Mouse (Mus musculus) R1 (cell line): Measurements from ENCODE around the gene Cdkal1.

ENCODE experiments used
- DNase-seq: peaks from one replicate; pipeline ENCODE4 v3.0.0-alpha.2; 2018; ENCODE audit warnings: low read depth, low spot score

The Cdkal1 gene

DNA sequence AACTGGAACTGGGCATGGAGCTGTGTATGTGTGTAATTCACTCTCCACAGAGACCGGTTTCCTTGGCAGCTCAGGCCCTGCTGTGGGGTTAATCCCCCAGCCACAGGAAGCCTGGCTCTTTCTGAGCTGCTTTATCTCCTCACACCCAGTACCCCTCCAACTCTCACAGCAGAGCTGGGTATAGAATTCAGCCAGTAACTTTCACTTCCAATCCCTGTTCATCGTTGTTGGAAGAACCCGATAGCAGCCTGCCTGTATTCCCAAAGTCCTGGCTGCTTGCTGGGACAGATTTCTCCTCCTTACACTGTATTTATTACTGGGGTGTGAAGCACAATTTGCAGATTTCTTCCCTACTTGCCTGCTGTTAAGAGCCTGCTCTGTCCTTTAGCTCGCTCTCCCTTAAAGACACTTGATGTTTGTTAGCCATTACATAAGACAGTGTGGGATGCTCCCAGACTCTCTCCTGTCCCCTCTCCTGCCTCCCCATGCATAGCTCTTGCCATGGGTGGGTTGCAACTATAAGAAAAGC, 581.7 kb downstream of the Cdkal1 start:
- no peak for DNase-seq

DNA sequence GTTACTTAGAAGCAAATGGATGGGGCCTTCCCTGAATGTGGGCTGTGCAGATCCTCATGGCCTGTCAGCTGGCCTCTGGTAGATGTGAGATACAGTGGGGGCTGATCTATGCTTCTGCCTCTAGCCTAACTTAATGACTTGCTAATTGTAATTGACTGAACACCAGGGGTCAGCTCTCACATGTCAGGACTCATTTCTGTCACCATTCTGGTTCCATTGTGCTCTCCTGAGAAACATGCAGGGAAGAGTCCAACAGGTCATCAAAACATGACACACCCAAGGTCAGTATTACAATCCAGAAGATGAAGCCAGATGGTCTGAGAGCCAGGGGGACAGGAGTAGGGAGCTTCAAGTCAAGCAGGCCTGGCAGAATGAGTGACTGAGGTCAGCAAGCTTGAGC, 584.0 kb downstream of the Cdkal1 start:
- DNase-seq, result peak; percentile 13

- DNase-seq, result no peak
These were observed 591.3 kb downstream of the Cdkal1 start for GRCm38 (mm10) chr13:29264015-29264711.

GRCm38 (mm10) chr13:29262164-29262563, 593.3 kb downstream of the Cdkal1 start:
- no peak for DNase-seq

DNA sequence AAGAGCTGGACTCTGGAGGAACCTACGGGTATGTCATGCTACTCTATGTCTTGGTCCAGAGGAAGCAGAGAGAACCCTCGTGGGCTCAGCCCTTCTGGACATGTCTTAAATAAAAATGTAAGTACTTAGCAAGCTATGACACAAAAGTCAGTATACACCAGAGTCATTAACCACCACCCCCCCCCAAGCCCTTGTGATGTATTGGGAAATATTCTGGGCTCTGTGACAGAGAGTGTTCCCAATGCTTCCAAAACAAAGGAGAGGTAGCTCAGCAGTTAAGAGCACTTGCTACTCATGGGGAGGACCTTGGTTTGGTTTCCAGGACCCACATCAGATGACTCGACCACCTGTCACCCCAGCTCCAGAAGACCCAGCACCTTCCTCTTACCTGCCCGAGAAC, 606.9 kb downstream of the Cdkal1 start:
- DNase-seq, result no peak

- no peak for DNase-seq
These were observed 607.7 kb downstream of the Cdkal1 start for GRCm38 (mm10) chr13:29247800-29248199.

DNA sequence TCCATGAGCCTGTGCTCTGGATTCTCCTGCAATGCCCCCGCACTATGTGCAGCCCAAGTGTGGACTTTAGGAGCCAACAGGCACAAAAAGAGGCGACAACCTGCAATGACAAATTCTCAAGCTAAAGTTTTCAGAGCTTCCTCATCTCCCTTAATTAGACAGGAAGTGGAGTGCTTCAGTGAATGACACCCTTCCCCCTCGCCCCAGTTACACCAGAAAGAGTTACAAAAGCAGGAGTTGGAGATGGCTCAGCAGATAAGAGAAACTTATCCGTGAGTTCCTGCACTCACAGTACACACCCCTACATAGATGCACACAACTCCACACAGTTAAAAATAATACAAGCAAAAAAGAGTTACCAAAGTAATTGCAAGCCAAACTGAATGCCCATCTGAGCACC, 620.4 kb downstream of the Cdkal1 start:
- no peak for DNase-seq

GRCm38 (mm10) chr13:29234442-29234841, 621.0 kb downstream of the Cdkal1 start:
- no peak for DNase-seq

GRCm38 (mm10) chr13:29233970-29234369, 621.5 kb downstream of the Cdkal1 start:
- DNase-seq, result no peak

DNA sequence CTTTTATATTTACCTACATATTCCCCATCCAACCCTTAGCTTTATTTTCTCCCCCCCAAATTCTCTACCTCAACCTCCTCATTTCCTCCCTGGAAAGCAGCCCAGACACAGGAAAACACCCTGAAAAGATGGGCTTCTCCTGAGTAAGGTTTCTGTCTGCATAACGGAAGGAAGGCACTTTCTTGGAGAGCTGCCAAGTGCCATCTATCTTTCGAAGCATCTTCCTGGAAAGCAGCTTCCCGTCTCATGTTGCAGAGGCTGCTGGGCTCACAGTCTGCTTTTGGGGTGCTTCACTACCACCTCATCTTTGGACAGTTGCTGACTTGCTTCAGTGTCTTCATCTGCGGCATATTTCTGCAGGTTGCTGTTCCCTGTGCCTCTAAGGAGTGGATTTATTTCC, 622.8 kb downstream of the Cdkal1 start:
- DNase-seq, result no peak

DNA sequence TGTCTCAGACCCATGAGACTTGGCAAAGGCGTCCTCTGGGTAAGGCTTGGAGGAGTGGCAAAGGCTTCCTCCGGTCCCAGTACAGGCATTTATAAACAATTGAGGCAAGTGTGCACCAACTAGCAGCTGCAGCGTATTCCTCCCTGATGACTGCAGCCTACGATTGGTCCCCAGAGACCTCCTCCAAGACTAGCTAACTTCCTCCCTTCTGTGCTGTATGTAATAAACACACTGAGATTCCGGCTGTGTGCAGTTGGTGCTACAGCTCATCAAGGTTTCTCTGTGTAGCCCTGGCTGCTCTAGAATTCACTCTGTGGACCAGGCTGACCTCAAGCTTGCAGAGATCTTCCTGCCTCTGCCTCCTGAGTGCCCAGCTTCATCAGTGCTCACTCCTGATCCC, 630.7 kb downstream of the Cdkal1 start:
- no peak for DNase-seq

- DNase-seq, result no peak
These were observed 633.1 kb downstream of the Cdkal1 start for GRCm38 (mm10) chr13:29222261-29222838.

- DNase-seq, result no peak
These were observed 633.8 kb downstream of the Cdkal1 start for GRCm38 (mm10) chr13:29221646-29222045.

DNA sequence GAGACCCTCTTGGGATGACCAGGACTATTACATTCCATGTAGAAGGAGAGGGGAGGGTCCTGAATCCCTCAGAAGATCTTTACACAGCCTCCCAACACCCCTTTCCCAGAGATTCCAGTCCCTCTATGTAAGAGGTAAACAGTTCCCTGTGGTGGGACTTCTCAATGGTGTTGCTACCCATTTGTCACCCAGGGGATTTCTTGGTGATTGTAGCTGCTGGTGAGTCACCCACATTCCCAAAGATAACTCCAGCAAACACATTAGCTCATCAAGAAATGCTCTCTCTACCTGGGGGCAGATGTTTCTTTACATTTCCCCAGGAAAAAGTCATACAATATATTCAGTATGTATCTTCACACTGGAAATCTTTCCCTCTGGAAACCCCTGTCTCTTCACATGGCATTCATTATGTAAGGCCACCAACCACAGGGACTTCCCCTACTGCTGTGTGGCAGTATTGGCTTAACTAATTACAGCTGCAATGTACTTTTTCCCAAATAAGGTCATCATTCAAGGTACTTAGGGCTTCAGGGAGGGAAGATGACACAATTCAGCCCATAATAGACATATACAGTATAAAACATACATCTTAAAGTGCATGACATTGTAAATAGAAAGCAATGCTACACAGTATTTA, 636.8 kb downstream of the Cdkal1 start:
- DNase-seq, result no peak

GRCm38 (mm10) chr13:29210159-29211021, 645.1 kb downstream of the Cdkal1 start:
- peak; percentile 91 for DNase-seq

- DNase-seq, result no peak
These were observed 646.7 kb downstream of the Cdkal1 start for GRCm38 (mm10) chr13:29208749-29209148.

DNA sequence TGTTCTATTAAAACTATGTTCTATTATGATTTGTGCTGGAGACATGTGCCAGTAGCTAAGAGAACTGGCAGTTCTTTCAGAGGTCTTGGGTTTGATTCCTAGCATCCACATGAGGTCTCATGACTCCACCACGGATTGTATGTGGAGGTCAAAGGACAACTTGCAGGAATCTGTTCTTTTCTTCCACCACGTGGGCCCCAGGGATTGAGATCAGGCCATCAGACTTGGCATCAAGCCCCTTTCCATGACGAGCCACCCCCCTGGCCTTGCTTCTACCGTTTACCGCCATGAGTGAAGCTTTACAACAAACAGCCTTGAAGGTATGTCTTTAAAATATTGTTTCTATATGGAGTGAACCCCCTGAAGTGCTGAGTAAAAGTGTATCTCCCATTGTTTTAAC, 651.6 kb downstream of the Cdkal1 start:
- DNase-seq, result no peak

DNA sequence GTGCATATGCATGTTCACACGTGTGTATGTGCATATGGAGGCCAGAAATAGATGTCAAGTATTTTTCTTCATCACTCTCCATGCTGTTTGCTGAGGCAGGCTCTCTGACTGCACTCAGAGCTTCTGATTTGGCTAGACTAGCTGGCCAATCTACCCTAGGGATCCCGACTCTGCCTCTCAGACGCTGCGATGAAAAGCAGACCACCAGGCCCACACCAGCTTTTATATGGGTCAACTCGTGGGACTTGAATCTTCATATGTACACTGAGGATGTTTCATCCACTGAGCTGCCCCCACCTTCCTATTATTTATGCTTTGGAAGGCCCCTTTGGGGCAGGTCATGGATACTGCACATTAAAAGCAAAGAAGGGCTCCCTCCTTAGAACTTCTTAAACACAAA, 652.0 kb downstream of the Cdkal1 start:
- DNase-seq, result no peak

DNA sequence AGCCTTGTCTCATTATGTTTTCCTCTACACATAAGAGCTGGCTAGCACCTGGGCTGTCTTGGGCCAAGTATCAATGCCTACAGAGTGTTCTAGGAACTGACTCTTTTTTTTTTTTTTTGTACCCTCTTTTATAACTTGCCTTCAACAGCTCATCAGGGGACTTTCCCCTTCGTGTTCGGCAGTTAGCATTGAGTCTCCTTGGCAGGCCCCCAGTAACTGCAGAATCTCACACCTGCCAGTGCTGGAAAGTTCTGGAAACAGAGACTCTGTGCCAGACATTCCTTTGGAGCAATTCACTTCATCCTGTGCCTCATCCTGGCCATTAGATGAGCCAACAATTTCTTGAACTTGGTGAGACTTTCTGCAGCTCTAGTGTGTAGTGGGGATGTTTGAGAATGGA, 652.9 kb downstream of the Cdkal1 start:
- no peak for DNase-seq

DNA sequence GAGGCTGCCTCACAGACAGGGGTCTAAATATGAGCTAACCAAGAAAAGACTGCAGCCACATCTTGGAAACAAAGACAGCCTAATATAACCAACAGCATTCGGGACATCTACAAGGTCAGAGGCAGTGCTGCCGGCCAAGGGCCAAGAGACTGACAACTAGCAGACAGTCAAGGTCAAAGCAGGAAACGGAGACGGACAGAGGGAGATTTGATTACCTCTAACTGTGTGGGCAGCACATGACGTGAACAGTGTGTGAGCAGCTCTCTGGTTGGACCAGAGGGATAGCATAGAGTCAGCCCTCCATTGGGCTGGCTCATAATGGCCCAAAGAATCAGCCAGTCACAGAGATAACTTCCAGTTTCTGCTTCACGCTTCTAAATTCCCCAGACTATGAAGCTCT, 655.8 kb downstream of the Cdkal1 start:
- DNase-seq, result peak; percentile 21

DNA sequence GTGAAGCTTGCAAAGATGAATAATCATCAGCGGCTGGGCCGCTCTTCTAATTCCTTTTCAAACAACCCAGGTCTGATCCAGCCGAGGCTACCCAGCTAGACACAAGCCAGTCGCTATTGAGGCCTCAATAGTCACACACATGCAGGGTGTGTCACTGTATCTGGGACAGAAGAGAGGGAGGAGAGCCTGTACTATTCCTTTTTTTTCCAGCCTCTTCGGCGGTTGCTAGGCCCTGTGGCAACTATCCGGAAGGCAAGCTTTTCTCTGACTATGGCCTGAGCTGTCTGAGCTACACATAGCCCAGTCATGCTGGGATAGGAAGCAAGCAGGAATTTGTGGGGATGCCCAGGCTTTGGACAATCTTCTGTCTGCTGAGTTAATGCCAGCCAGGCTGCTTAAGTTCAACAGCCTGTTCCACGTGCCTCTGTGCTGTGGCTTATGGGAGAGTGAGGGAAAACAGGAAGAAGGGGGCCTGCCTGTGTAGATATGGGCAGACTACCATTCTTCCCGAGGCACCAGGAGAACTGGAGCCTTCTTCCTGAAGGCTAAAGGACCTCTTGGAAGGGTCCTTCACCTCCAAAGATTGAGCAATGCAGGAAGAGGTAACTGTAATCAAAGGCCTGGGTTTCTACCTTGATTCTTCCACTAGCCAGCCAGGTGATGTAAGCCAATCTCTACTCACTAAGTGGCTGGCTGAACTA, 658.5 kb downstream of the Cdkal1 start:
- peak; percentile 36 for DNase-seq
